Mouse (Mus musculus) testis, adult 2 months (tissue): Measurements from ENCODE around the gene Cant1.

ENCODE experiments used
- CTCF ChIP-seq: fragments of 200-500 bp; IDR thresholded peaks from 2 replicates; pipeline ENCODE4 v1.5.1; 2012; ENCODE audit warnings: low read depth, mild to moderate bottlenecking, inconsistent platforms, low read length, moderate library complexity; ENCODE audit not compliant: control insufficient read depth, insufficient read depth, insufficient replicate concordance
- POLR2A ChIP-seq: fragments of 200-500 bp; IDR thresholded peaks from 2 replicates; pipeline ENCODE4 v1.6.1; 2012; ENCODE audit warnings: low read depth, mild to moderate bottlenecking, inconsistent platforms, low read length, moderate library complexity; ENCODE audit not compliant: control insufficient read depth

- no peak for TF ChIP-seq POLR2A
- TF ChIP-seq CTCF: no peak
Measured at GRCm38 (mm10) chr11:118452955-118453354, 34.1 kb upstream of the Cant1 start.
